Mouse (Mus musculus) hindbrain, embryonic 11.5 days (tissue): ENCODE results near the gene Olfr656. TPM values are rescaled to one million over a fixed set of nuclear protein-coding genes. Genes with fewer than 3 reads are reported as not detected.

Source experiments
- ATAC-seq: fragments of 200-750 bp; cut with Nextera tagmentation; 2 replicates; pipeline ENCODE4 v1.8.0; 2017; ENCODE audit warnings: mild to moderate bottlenecking, moderate TSS enrichment, moderate library complexity; ENCODE audit not compliant: low FRiP score
- DNase-seq: peaks from one replicate; pipeline ENCODE4 v3.0.0-alpha.2; 2015; ENCODE audit warnings: low spot score
- H3K27ac ChIP-seq: fragments of 300-500 bp; sonication (generic); 2 replicates; pipeline ENCODE4 v1.5.1; 2014; ENCODE audit warnings: mild to moderate bottlenecking, low read depth, low read length
- H3K27me3 ChIP-seq: fragments of 300-500 bp; sonication (generic); 2 replicates; pipeline ENCODE4 v1.6.1; 2014; ENCODE audit warnings: mild to moderate bottlenecking, low read length, moderate library complexity, mixed read lengths; ENCODE audit not compliant: control insufficient read depth, insufficient read depth
- H3K36me3 ChIP-seq: fragments of 300-500 bp; sonication (generic); 2 replicates; pipeline ENCODE4 v1.6.1; 2014; ENCODE audit warnings: mild to moderate bottlenecking, low read length, moderate library complexity, mixed read lengths; ENCODE audit not compliant: control insufficient read depth, insufficient read depth
- H3K4me1 ChIP-seq: fragments of 300-500 bp; sonication (generic); replicated peaks from 2 replicates; pipeline ENCODE4 v1.6.1; 2014; ENCODE audit warnings: low read length, mixed read lengths; ENCODE audit not compliant: control insufficient read depth, insufficient read depth
- H3K4me2 ChIP-seq: fragments of 300-500 bp; sonication (generic); replicated peaks from 2 replicates; pipeline ENCODE4 v1.6.1; 2014; ENCODE audit warnings: mild to moderate bottlenecking, low read depth, low read length
- H3K4me3 ChIP-seq: fragments of 300-500 bp; sonication (generic); 2 replicates; pipeline ENCODE4 v1.5.1; 2014; ENCODE audit warnings: low read depth, low read length
- H3K9ac ChIP-seq: fragments of 300-500 bp; sonication (generic); 2 replicates; pipeline ENCODE4 v1.6.1; 2014; ENCODE audit warnings: low read depth, low read length
- H3K9me3 ChIP-seq: fragments of 300-500 bp; sonication (generic); 2 replicates; pipeline ENCODE4 v1.6.1; 2016; ENCODE audit warnings: low read length; ENCODE audit not compliant: control insufficient read depth
- WGBS: fragments of 180-500 bp; shearing (Covaris S2); extraction: QIAGEN DNeasy Blood & Tissue Kit; methylation state at CpG from one replicate; pipeline ENCODE4 v1.1.7; 2014; 5-methylcytosine and 5-hydroxymethylcytosine counted together
- polyA plus RNA-seq: library from polyadenylated mRNA; unstranded; fragments of >200 nt; fragmentation: Nextera tagmentation; extraction: Ambion mirVana; gene quantifications from 2 replicates; pipeline ENCODE4 v1.2.1, GENCODE M21; 2014

Gene Olfr656
- polyA plus RNA-seq = not detected in 2 replicates

DNA sequence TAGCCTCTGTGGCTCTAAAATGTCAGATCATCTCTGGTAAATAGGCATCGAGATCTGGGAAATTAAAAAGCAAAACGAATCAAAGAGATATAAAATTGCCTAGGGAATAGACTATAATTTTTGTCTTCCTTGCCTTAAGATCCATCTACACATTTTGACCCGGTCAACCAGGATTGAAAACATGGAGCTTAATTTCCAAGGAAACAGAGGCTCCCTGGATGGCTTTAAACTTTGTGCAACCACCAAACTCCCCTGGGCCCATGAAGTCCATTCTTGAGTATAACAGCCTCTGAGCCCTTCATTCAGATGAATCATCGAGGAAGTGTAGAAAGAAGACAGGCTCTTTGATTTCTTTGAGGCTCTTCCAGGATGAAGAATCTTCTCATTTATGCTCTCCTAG is at the start of gene Olfr656:
Gene Olfr656, plus strand, starts transcription at position 301 of the 400 bp plus-strand sequence.
- H3K4me1 ChIP-seq = no peaks in the 10 kb centered on the region
- no peaks in the 10 kb centered on the region for H3K27me3 ChIP-seq
- H3K4me3 ChIP-seq = no peak within 1 kb of the TSS
- DNase-seq = no peak
- no peak within 1 kb of the TSS for H3K27ac ChIP-seq
- WGBS = 87% methylated on average over 4 of the region's 4 CpGs
- no peaks in the 10 kb centered on the region for H3K9me3 ChIP-seq
- H3K9ac ChIP-seq = no peak within 1 kb of the TSS
- H3K36me3 ChIP-seq = no peaks in the 10 kb centered on the region
- H3K4me2 ChIP-seq = no peak within 1 kb of the TSS
- no peak for ATAC-seq

DNA sequence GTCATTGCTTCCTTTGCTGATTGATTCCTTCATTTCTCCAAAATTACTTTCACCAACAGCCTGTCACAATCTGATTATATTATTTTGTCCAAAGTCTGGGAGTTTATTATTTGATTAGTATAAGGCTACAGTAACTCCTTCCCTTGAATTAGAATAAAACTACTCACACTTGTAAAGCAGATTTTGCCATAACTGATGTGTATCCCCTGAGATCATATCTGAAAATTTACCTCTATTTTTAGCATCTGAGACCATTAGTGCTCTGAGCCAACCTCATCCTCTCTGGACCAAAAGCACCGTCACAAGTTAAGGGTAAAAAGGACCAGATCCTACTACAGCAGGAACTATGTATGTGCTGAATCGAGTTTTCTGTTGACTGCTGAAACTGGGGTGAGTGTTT is 36.7 kb upstream of the Olfr656 start, which contains the start of gene Olfr653:
Gene Olfr653, plus strand, starts transcription at position 301 of the 400 bp plus-strand sequence.
- H3K27me3 ChIP-seq = no peaks in the 10 kb centered on the region
- ATAC-seq (no peak), DNase-seq (no peak)
- no peaks in the 10 kb centered on the region for H3K9me3 ChIP-seq
- no peak within 1 kb of the TSS for H3K4me2 ChIP-seq
- 80% methylated on average over 2 of the region's 2 CpGs for WGBS
- no peak within 1 kb of the TSS for H3K4me3 ChIP-seq
- H3K9ac ChIP-seq = no peak within 1 kb of the TSS
- no peaks in the 10 kb centered on the region for H3K36me3 ChIP-seq
- no peak within 1 kb of the TSS for H3K27ac ChIP-seq
- H3K4me1 ChIP-seq = no peaks in the 10 kb centered on the region

DNA sequence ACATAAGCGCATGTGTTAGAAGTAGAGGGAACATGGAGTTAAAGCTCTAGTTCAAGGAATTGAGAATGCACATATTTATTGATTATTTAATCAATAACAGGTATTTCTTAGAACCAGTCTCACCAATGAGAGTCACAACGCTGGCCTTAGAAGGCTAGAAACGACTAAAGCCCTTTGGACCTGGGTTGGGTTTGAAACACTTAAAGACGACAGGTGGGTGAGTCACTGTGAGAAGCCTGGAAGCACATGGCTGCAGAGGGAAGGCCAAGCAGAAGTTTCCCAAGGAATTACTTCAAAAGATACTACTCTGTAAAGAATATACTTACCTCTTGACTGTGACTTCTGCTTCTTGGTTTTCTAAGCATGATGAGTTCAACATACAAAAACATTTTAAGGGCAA is 32.9 kb upstream of the Olfr656 start:
- WGBS = 92% methylated on average over 4 of the region's 4 CpGs
- no peak overlapping the region for H3K4me2 ChIP-seq
- no peaks in the 10 kb centered on the region for H3K36me3 ChIP-seq
- no peak for ATAC-seq
- no peak overlapping the region for H3K9ac ChIP-seq
- no peak overlapping the region for H3K27ac ChIP-seq
- no peaks in the 10 kb centered on the region for H3K27me3 ChIP-seq
- no peak for DNase-seq
- no peak overlapping the region for H3K4me3 ChIP-seq
- H3K9me3 ChIP-seq = no peaks in the 10 kb centered on the region
- no peaks in the 10 kb centered on the region for H3K4me1 ChIP-seq

- no peaks in the 10 kb centered on the region for H3K4me1 ChIP-seq
- H3K9me3 ChIP-seq = no peaks in the 10 kb centered on the region
- no peak overlapping the region for H3K9ac ChIP-seq
- H3K36me3 ChIP-seq = no peaks in the 10 kb centered on the region
- H3K27ac ChIP-seq = no peak overlapping the region
- H3K4me2 ChIP-seq = no peak overlapping the region
- H3K27me3 ChIP-seq = no peaks in the 10 kb centered on the region
- no peak for DNase-seq
- 93% methylated on average over 4 of the region's 4 CpGs for WGBS
- no peak overlapping the region for H3K4me3 ChIP-seq
- no peak for ATAC-seq
Observed at GRCm38 (mm10) chr7:104581429-104581828, 32.3 kb upstream of the Olfr656 start.

GRCm38 (mm10) chr7:104586725-104587124 is 27.0 kb upstream of the Olfr656 start, which contains the start of gene Olfr654:
Gene Olfr654 (plus strand): TSS chr7:104587025.
- DNase-seq (no peak), ATAC-seq (no peak)
- H3K27me3 ChIP-seq = no peaks in the 10 kb centered on the region
- H3K4me1 ChIP-seq = no peaks in the 10 kb centered on the region
- H3K9ac ChIP-seq = no peak within 1 kb of the TSS
- H3K4me2 ChIP-seq = no peak within 1 kb of the TSS
- H3K36me3 ChIP-seq = no peaks in the 10 kb centered on the region
- 92% methylated on average over 4 of the region's 4 CpGs for WGBS
- H3K9me3 ChIP-seq = no peaks in the 10 kb centered on the region
- no peak within 1 kb of the TSS for H3K4me3 ChIP-seq
- H3K27ac ChIP-seq = no peak within 1 kb of the TSS

- WGBS = 87% methylated on average over 5 of the region's 5 CpGs
- no peak for DNase-seq
Observed at GRCm38 (mm10) chr7:104588274-104588673, 25.5 kb upstream of the Olfr656 start.

DNA sequence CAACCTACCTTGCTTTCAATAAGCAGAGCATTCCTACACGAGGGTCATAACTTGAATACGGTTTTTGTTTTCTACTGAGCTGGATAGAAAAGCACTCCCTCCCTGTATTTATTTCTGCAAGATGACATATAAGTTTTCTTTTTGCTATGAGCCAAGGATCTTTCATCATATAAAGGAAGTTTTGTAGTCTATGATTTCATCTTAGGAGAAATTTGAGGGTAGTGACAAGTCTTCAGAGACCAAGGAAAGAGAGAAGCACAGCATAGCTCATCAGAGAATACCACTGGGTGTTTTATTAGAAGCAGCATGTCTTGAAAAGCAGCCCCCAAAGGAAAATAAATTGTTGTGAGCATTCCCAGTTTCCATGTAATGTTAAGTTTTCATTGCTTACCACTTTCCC is 12.1 kb upstream of the Olfr656 start, which contains the start of gene Olfr655:
Gene Olfr655, minus strand, starts transcription at position 101 of the 400 bp plus-strand sequence.
- DNase-seq = no peak
- no peak within 1 kb of the TSS for H3K27ac ChIP-seq
- ATAC-seq = no peak
- no peak within 1 kb of the TSS for H3K4me3 ChIP-seq
- H3K36me3 ChIP-seq = no peaks in the 10 kb centered on the region
- 90% methylated on average over 2 of the region's 2 CpGs for WGBS
- H3K27me3 ChIP-seq = no peaks in the 10 kb centered on the region
- H3K9ac ChIP-seq = no peak within 1 kb of the TSS
- no peaks in the 10 kb centered on the region for H3K9me3 ChIP-seq
- H3K4me1 ChIP-seq = no peaks in the 10 kb centered on the region
- no peak within 1 kb of the TSS for H3K4me2 ChIP-seq

More at GRCm38 (mm10) chr7:104588274-104588673, 25.5 kb upstream of the Olfr656 start:
- Histone ChIP-seq H3K27me3 (no peaks in the 10 kb centered on the region), H3K36me3 (no peaks in the 10 kb centered on the region), H3K27ac (no peak overlapping the region), H3K9me3 (no peaks in the 10 kb centered on the region), H3K4me3 (no peak overlapping the region), H3K4me1 (no peaks in the 10 kb centered on the region), H3K9ac (no peak overlapping the region), H3K4me2 (no peak overlapping the region)
- no peak for ATAC-seq

GRCm38 (mm10) chr7:104603173-104603572 is 10.6 kb upstream of the Olfr656 start:
- Histone ChIP-seq H3K4me1 (no peaks in the 10 kb centered on the region), H3K36me3 (no peaks in the 10 kb centered on the region), H3K9ac (no peak overlapping the region), H3K27me3 (no peaks in the 10 kb centered on the region), H3K27ac (no peak overlapping the region), H3K9me3 (no peaks in the 10 kb centered on the region), H3K4me2 (no peak overlapping the region), H3K4me3 (no peak overlapping the region)
- 4% methylated on average over 3 of the region's 3 CpGs for WGBS
- DNase-seq (peak; percentile 59), ATAC-seq (no peak; the same call in 1 of the 2 replicates)

- Histone ChIP-seq H3K9me3 (no peaks in the 10 kb centered on the region), H3K4me1 (no peaks in the 10 kb centered on the region), H3K27ac (no peak overlapping the region), H3K4me3 (no peak overlapping the region), H3K4me2 (no peak overlapping the region), H3K27me3 (no peaks in the 10 kb centered on the region), H3K36me3 (no peaks in the 10 kb centered on the region), H3K9ac (no peak overlapping the region)
- no peak for DNase-seq
- ATAC-seq = no peak
Observed at GRCm38 (mm10) chr7:104604727-104605126, 9.0 kb upstream of the Olfr656 start.
